Mouse (Mus musculus): Measurements from ENCODE around the gene Cep131.

- no peak for TF ChIP-seq CTCF (IDR thresholded peaks at IDR 0.05; ENCODE audit: low read depth, low read length)
- TF ChIP-seq POLR2A (IDR thresholded peaks at IDR 0.05; ENCODE audit: insufficient read depth, low read length) = no peak
Measured at GRCm38 (mm10) chr11:120112136-120112535, 25.5 kb upstream of the Cep131 start.
